Mouse (Mus musculus): ENCODE results near the gene Mgme1. TPM values are rescaled to one million over a fixed set of nuclear protein-coding genes. Genes with fewer than 3 reads are reported as not detected.

The Mgme1 gene
- polyA plus RNA-seq, 1 experiment from 2014 or later = 12.9 TPM

GRCm38 (mm10) chr2:144267004-144267730, 3.3 kb upstream of the Mgme1 start:
- no peak overlapping the region for H3K4me3 ChIP-seq
- H3K9ac ChIP-seq = no peak overlapping the region
- WGBS = 54% methylated on average over 5 of the region's 5 CpGs
- H3K9me3 ChIP-seq = no peaks in the 10 kb centered on the region
- H3K4me2 ChIP-seq = no peak overlapping the region; the same call in 1 of the 2 replicates
- H3K27ac ChIP-seq (replicated peaks) = no peak overlapping the region
- peaks cover 32% of the 10 kb centered on the region for H3K4me1 ChIP-seq (replicated peaks)
- no peaks in the 10 kb centered on the region for H3K36me3 ChIP-seq
- H3K27me3 ChIP-seq = no peaks in the 10 kb centered on the region
- ATAC-seq (ENCODE audit: low FRiP score, low read depth) = no peak

- WGBS = 32% methylated on average over 1 of the region's 1 CpGs
- Histone ChIP-seq H3K27me3 (no peaks in the 10 kb centered on the region), H3K9me3 (no peaks in the 10 kb centered on the region), H3K27ac (replicated peaks) (no peak overlapping the region), H3K4me2 (peak overlapping the region; percentile 83), H3K9ac (no peak overlapping the region), H3K4me1 (replicated peaks) (peaks cover 32% of the 10 kb centered on the region), H3K4me3 (no peak overlapping the region), H3K36me3 (no peaks in the 10 kb centered on the region)
- no peak for ATAC-seq (ENCODE audit: low FRiP score, low read depth)
Observed at GRCm38 (mm10) chr2:144267731-144268015, 2.8 kb upstream of the Mgme1 start.

- Histone ChIP-seq H3K9ac (peak overlapping the region; percentile 79), H3K27me3 (no peaks in the 10 kb centered on the region), H3K27ac (replicated peaks) (no peak overlapping the region), H3K36me3 (no peaks in the 10 kb centered on the region), H3K4me3 (peak overlapping the region; percentile 77), H3K4me2 (peak overlapping the region; percentile 83), H3K4me1 (replicated peaks) (peaks cover 32% of the 10 kb centered on the region), H3K9me3 (no peaks in the 10 kb centered on the region)
- WGBS = 11% methylated on average over 6 of the region's 6 CpGs
- ATAC-seq (ENCODE audit: low FRiP score, low read depth) = no peak
Observed at GRCm38 (mm10) chr2:144268446-144269305, 1.8 kb upstream of the Mgme1 start.

- H3K4me1 ChIP-seq (replicated peaks) = peaks cover 32% of the 10 kb centered on the region
- H3K9me3 ChIP-seq = no peaks in the 10 kb centered on the region
- peak overlapping the region; percentile 77 for H3K4me3 ChIP-seq
- H3K27ac ChIP-seq (replicated peaks) = no peak overlapping the region
- ATAC-seq (ENCODE audit: low FRiP score, low read depth) = no peak
- H3K36me3 ChIP-seq = no peaks in the 10 kb centered on the region
- under 1% methylated on average over 11 of the region's 11 CpGs for WGBS
- no peaks in the 10 kb centered on the region for H3K27me3 ChIP-seq
- peak overlapping the region; percentile 83 for H3K4me2 ChIP-seq
- peak overlapping the region; percentile 79 for H3K9ac ChIP-seq
Observed at GRCm38 (mm10) chr2:144269306-144269650, 1.2 kb upstream of the Mgme1 start.

GRCm38 (mm10) chr2:144269679-144270475, 586 bp upstream of the Mgme1 start:
- under 1% methylated on average over 29 of the region's 33 CpGs for WGBS
- ATAC-seq (ENCODE audit: low FRiP score, low read depth) = no peak
- peak overlapping the region; percentile 79 for H3K9ac ChIP-seq
- H3K27ac ChIP-seq (replicated peaks) = peak overlapping the region; percentile 92
- H3K4me2 ChIP-seq = peak overlapping the region; percentile 83
- no peaks in the 10 kb centered on the region for H3K9me3 ChIP-seq
- no peaks in the 10 kb centered on the region for H3K36me3 ChIP-seq
- peak overlapping the region; percentile 77 for H3K4me3 ChIP-seq
- H3K4me1 ChIP-seq (replicated peaks) = peaks cover 32% of the 10 kb centered on the region
- H3K27me3 ChIP-seq = no peaks in the 10 kb centered on the region

- H3K4me2 ChIP-seq = no peak overlapping the region
- H3K27me3 ChIP-seq = no peaks in the 10 kb centered on the region
- H3K9ac ChIP-seq = no peak overlapping the region
- H3K27ac ChIP-seq (replicated peaks) = no peak overlapping the region
- 91% methylated on average over 12 of the region's 12 CpGs for WGBS
- H3K4me1 ChIP-seq (replicated peaks) = peaks cover 25% of the 10 kb centered on the region
- ATAC-seq (ENCODE audit: low FRiP score, low read depth) = no peak
- 0 out of 2 replicates have a peak, but pooled peaks cover 2% of the 10 kb centered on the region for H3K36me3 ChIP-seq
- H3K4me3 ChIP-seq = no peak overlapping the region
- H3K9me3 ChIP-seq = no peaks in the 10 kb centered on the region
Observed at GRCm38 (mm10) chr2:144272088-144272487, 1.6 kb downstream of the Mgme1 start.

- no peak for ATAC-seq (ENCODE audit: low FRiP score, low read depth)
- no peak overlapping the region for H3K9ac ChIP-seq
- H3K27ac ChIP-seq (replicated peaks) = no peak overlapping the region
- 0 out of 2 replicates have a peak, but pooled peaks cover 5% of the 10 kb centered on the region for H3K36me3 ChIP-seq
- no peaks in the 10 kb centered on the region for H3K27me3 ChIP-seq
- WGBS = 77% methylated on average over 8 of the region's 8 CpGs
- H3K4me1 ChIP-seq (replicated peaks) = no peaks in the 10 kb centered on the region
- no peaks in the 10 kb centered on the region for H3K9me3 ChIP-seq
- H3K4me3 ChIP-seq = no peak overlapping the region
- H3K4me2 ChIP-seq = no peak overlapping the region
Observed at GRCm38 (mm10) chr2:144274741-144275140, 4.3 kb downstream of the Mgme1 start.

GRCm38 (mm10) chr2:144276885-144277284, 6.4 kb downstream of the Mgme1 start:
- ATAC-seq (ENCODE audit: low FRiP score, low read depth) = no peak
- Histone ChIP-seq H3K9ac (no peak overlapping the region), H3K4me1 (replicated peaks) (no peaks in the 10 kb centered on the region), H3K9me3 (no peaks in the 10 kb centered on the region), H3K36me3 (0 out of 2 replicates have a peak, but pooled peaks cover 5% of the 10 kb centered on the region), H3K4me2 (no peak overlapping the region), H3K27me3 (no peaks in the 10 kb centered on the region), H3K4me3 (no peak overlapping the region), H3K27ac (replicated peaks) (no peak overlapping the region)
- 91% methylated on average over 3 of the region's 3 CpGs for WGBS

GRCm38 (mm10) chr2:144279742-144280141, 9.3 kb downstream of the Mgme1 start:
- no peak for ATAC-seq (ENCODE audit: low FRiP score, low read depth)
- Histone ChIP-seq H3K36me3 (0 out of 2 replicates have a peak, but pooled peaks cover 5% of the 10 kb centered on the region), H3K4me3 (no peak overlapping the region), H3K27me3 (no peaks in the 10 kb centered on the region), H3K4me2 (no peak overlapping the region), H3K9ac (no peak overlapping the region), H3K9me3 (no peaks in the 10 kb centered on the region), H3K27ac (replicated peaks) (no peak overlapping the region), H3K4me1 (replicated peaks) (no peaks in the 10 kb centered on the region)
- 48% methylated on average over 5 of the region's 5 CpGs for WGBS

GRCm38 (mm10) chr2:144280568-144280967, 10.1 kb downstream of the Mgme1 start:
- Histone ChIP-seq H3K9me3 (no peaks in the 10 kb centered on the region), H3K27me3 (no peaks in the 10 kb centered on the region), H3K36me3 (0 out of 2 replicates have a peak, but pooled peaks cover 5% of the 10 kb centered on the region), H3K4me1 (replicated peaks) (no peaks in the 10 kb centered on the region), H3K9ac (no peak overlapping the region), H3K4me2 (no peak overlapping the region), H3K27ac (replicated peaks) (no peak overlapping the region), H3K4me3 (no peak overlapping the region)
- 90% methylated on average over 3 of the region's 3 CpGs for WGBS
- no peak for ATAC-seq (ENCODE audit: low FRiP score, low read depth)

GRCm38 (mm10) chr2:144281417-144281816, 11.0 kb downstream of the Mgme1 start:
- no peak for ATAC-seq (ENCODE audit: low FRiP score, low read depth)
- Histone ChIP-seq H3K27me3 (no peaks in the 10 kb centered on the region), H3K4me3 (no peak overlapping the region), H3K4me2 (no peak overlapping the region), H3K4me1 (replicated peaks) (no peaks in the 10 kb centered on the region), H3K27ac (replicated peaks) (no peak overlapping the region), H3K9me3 (no peaks in the 10 kb centered on the region), H3K9ac (no peak overlapping the region), H3K36me3 (0 out of 2 replicates have a peak, but pooled peaks cover 5% of the 10 kb centered on the region)
- 74% methylated on average over 3 of the region's 3 CpGs for WGBS

- no peak overlapping the region for H3K9ac ChIP-seq
- H3K9me3 ChIP-seq = no peaks in the 10 kb centered on the region
- no peaks in the 10 kb centered on the region for H3K4me1 ChIP-seq (replicated peaks)
- H3K4me2 ChIP-seq = no peak overlapping the region
- no peak overlapping the region for H3K4me3 ChIP-seq
- WGBS = 94% methylated on average over 7 of the region's 7 CpGs
- no peaks in the 10 kb centered on the region for H3K36me3 ChIP-seq
- no peak for ATAC-seq (ENCODE audit: low FRiP score, low read depth)
- no peak overlapping the region for H3K27ac ChIP-seq (replicated peaks)
- H3K27me3 ChIP-seq = no peaks in the 10 kb centered on the region
Observed at GRCm38 (mm10) chr2:144290321-144290720, 19.9 kb downstream of the Mgme1 start.
